Mouse (Mus musculus) urinary bladder, postnatal 14 days (tissue): Measurements from ENCODE around the gene Vmn1r239-ps.
A peak's percentile ranks its signal among the peaks of the same experiment; 100 is the strongest.
"Not testable (repeated sequence)": the region's sequence is repeated elsewhere in the genome, so short reads cannot be mapped to it uniquely, and the experiment has no call there.

Experiments used
- DNase-seq: peaks from one replicate; pipeline ENCODE4 v3.0.0; 2021; ENCODE audit warnings: low spot score

The Vmn1r239-ps gene

GRCm38 (mm10) chrX:147453610-147454009 lies at the start of gene Vmn1r239-ps:
Gene Vmn1r239-ps, minus strand, starts transcription at chrX:147453710.
- DNase-seq: not testable (repeated sequence)

DNA sequence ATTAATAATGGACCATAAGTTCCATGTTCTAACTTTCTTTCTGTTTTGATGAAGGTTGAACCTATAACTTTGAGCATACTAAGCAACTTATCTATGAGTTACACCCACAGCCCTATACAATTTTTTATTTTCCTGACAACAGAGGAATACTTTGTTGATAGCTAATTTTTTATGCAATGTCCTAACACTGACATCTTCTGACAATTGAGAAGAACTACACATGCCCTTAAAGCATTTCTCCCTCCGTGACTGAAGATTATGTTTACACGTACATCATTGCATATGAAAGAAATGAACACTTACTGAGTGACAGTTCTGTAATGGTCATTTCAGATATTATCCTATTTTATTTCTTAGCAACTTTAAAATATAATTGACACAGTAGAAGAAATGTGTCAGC lies 36.0 kb upstream of the Vmn1r239-ps start:
- DNase-seq: no peak

GRCm38 (mm10) chrX:147443386-147443785 lies 10.1 kb downstream of the Vmn1r239-ps start:
- DNase-seq: no peak

- DNase-seq: no peak
Measured at GRCm38 (mm10) chrX:147435400-147435799, 18.1 kb downstream of the Vmn1r239-ps start.

GRCm38 (mm10) chrX:147429753-147430152 lies 23.8 kb downstream of the Vmn1r239-ps start:
- peak; percentile 2 for DNase-seq

GRCm38 (mm10) chrX:147429129-147429528 lies 24.4 kb downstream of the Vmn1r239-ps start, which contains the start of gene Il13ra2:
Gene Il13ra2, minus strand, starts transcription at chrX:147429192.
- DNase-seq: no peak
